1 mouse cellular context compared by ENCODE assay signal in genomic region chr17:35821439-35822430, GRCm38 (mm10).
TF ChIP-seq lines count a peak whose summit lies in the region.

TSS of gene Ier3 (plus strand) at chr17:35821684.

TF ChIP-seq in CH12.LX, 34 proteins besides CTCF, POLR2A, EP300 and RAD21 (continued from another document):
- no peak for TF ChIP-seq PAX5 (IDR thresholded peaks at IDR 0.05; ENCODE audit: low read length)
- TF ChIP-seq GABPA (IDR thresholded peaks at IDR 0.05; ENCODE audit: insufficient replicate concordance, low read depth, low read length), result no peak
- no peak for TF ChIP-seq RCOR1 (conservative IDR thresholded peaks at IDR 0.05; ENCODE audit: low read depth, low read length)
- peak; percentile 99 for TF ChIP-seq ZMIZ1 (IDR thresholded peaks at IDR 0.05; ENCODE audit: low read depth, low read length)
- TF ChIP-seq USF2 (conservative IDR thresholded peaks at IDR 0.05; ENCODE audit: low read depth, low read length), result no peak
- TF ChIP-seq BHLHE40 (IDR thresholded peaks at IDR 0.05; ENCODE audit: low read depth, low read length), result peak; percentile 81
- TF ChIP-seq USF1 (IDR thresholded peaks at IDR 0.05; ENCODE audit: low read depth, low read length), result no peak
- peak; percentile 56; the same call in 1 of the 2 replicates for TF ChIP-seq UBTF (IDR thresholded peaks at IDR 0.05; ENCODE audit: low read depth, low read length)
- TF ChIP-seq HCFC1 (IDR thresholded peaks at IDR 0.05; ENCODE audit: low read depth, low read length), result no peak; the same call in 1 of the 2 replicates
- peak; percentile 86 for TF ChIP-seq MAZ (IDR thresholded peaks at IDR 0.05; ENCODE audit: low read depth, low read length)
- TF ChIP-seq NRF1 (IDR thresholded peaks at IDR 0.05; ENCODE audit: low read depth, low read length), result no peak
